Mouse (Mus musculus) frontal cortex, adult 2 months (tissue): ENCODE measurements around the gene 4931406P16Rik. TPM values are rescaled to one million over a fixed set of nuclear protein-coding genes. Genes with fewer than 3 reads are reported as not detected.
A peak's percentile ranks its signal among the peaks of the same experiment; 100 is the strongest.

Experiments
- DNase-seq, 2 experiments: peaks; one replicate each; pipeline ENCODE4 v3.0.0; 2022; ENCODE audit warnings: low spot score in 1 of 2; ENCODE audit errors: extremely low spot score in 1 of 2
- polyA plus RNA-seq: library from polyadenylated mRNA; depleted of rRNA; stranded (reverse); fragments of >200 nt; gene quantifications from 2 replicates; pipeline ENCODE4 v1.2.3, GENCODE M21; 2012

The 4931406P16Rik gene
- polyA plus RNA-seq, 1 experiment = 32.3 TPM

GRCm38 (mm10) chr7:34255137-34255536 is 58.2 kb downstream of the 4931406P16Rik start:
- no peak for DNase-seq

GRCm38 (mm10) chr7:34252030-34252429 is 61.3 kb downstream of the 4931406P16Rik start:
- peak in 1 of 2 experiments; percentile 59 for DNase-seq

- DNase-seq = no peak
These were observed 62.6 kb downstream of the 4931406P16Rik start, which contains the start of gene Gm6096 for GRCm38 (mm10) chr7:34250738-34251137. Gene Gm6096 (plus strand): TSS chr7:34251038.

GRCm38 (mm10) chr7:34246870-34247499 is 66.4 kb downstream of the 4931406P16Rik start:
- no peak for DNase-seq

GRCm38 (mm10) chr7:34242176-34242575 is 71.2 kb downstream of the 4931406P16Rik start:
- DNase-seq = no peak

- no peak for DNase-seq
These were observed 75.3 kb downstream of the 4931406P16Rik start for GRCm38 (mm10) chr7:34238086-34238485.

GRCm38 (mm10) chr7:34235602-34236001 is 77.7 kb downstream of the 4931406P16Rik start:
- DNase-seq = no peak

- no peak for DNase-seq
These were observed 78.5 kb downstream of the 4931406P16Rik start for GRCm38 (mm10) chr7:34234610-34235561.

GRCm38 (mm10) chr7:34233909-34234609 is 79.3 kb downstream of the 4931406P16Rik start:
- peak; percentile 99 to 100 for DNase-seq

- no peak for DNase-seq
These were observed 80.3 kb downstream of the 4931406P16Rik start for GRCm38 (mm10) chr7:34232785-34233725.

GRCm38 (mm10) chr7:34230116-34230515 is 83.2 kb downstream of the 4931406P16Rik start, which contains the start of gene Gpi1:
Gene Gpi1 (minus strand): TSS chr7:34230336.
- DNase-seq = peak in 1 of 2 experiments; percentile 78

- DNase-seq = peak; percentile 50 to 71
These were observed 83.7 kb downstream of the 4931406P16Rik start for GRCm38 (mm10) chr7:34229691-34230111.

GRCm38 (mm10) chr7:34229153-34229552 is 84.2 kb downstream of the 4931406P16Rik start:
- no peak for DNase-seq

- DNase-seq = no peak
These were observed 84.7 kb downstream of the 4931406P16Rik start for GRCm38 (mm10) chr7:34228641-34229040.

GRCm38 (mm10) chr7:34226846-34227245 is 86.5 kb downstream of the 4931406P16Rik start:
- no peak for DNase-seq

- peak in 1 of 2 experiments; percentile 52 for DNase-seq
These were observed 87.3 kb downstream of the 4931406P16Rik start for GRCm38 (mm10) chr7:34226086-34226485.

- DNase-seq = no peak
These were observed 89.0 kb downstream of the 4931406P16Rik start for GRCm38 (mm10) chr7:34224308-34224707.

- DNase-seq = no peak
These were observed 91.0 kb downstream of the 4931406P16Rik start for GRCm38 (mm10) chr7:34222340-34222739.

- no peak for DNase-seq
These were observed 91.6 kb downstream of the 4931406P16Rik start for GRCm38 (mm10) chr7:34221594-34222250.
